Mouse (Mus musculus) CH12.LX (cell line): ENCODE results near the gene Gm49337. TPM values are rescaled to one million over a fixed set of nuclear protein-coding genes. Genes with fewer than 3 reads are reported as not detected.

Experiments
- DNase-seq: peaks from one replicate; pipeline ENCODE4 v3.0.0-alpha.2; 2013; ENCODE audit errors: extremely low read depth
- H3K27ac ChIP-seq: 2 replicates; pipeline ENCODE4 v1.5.1; 2012; ENCODE audit warnings: low read depth, mild to moderate bottlenecking, control low read depth, moderate library complexity; ENCODE audit not compliant: insufficient read depth
- H3K27me3 ChIP-seq: replicated peaks from 2 replicates; pipeline ENCODE3; 2012; ENCODE audit warnings: inconsistent platforms
- H3K36me3 ChIP-seq, 2 experiments: replicated peaks in 1 of 2; 2 replicates each; pipeline versions ENCODE3 to v1.6.1; 2012; ENCODE audit warnings: inconsistent platforms in 1 of 2, low read length in 1 of 2, mild to moderate bottlenecking in 1 of 2, mixed read lengths in 1 of 2, moderate library complexity in 1 of 2; ENCODE audit not compliant: control insufficient read depth in 1 of 2, insufficient read depth in 1 of 2
- H3K4me1 ChIP-seq, 2 experiments: 2 replicates each; pipeline ENCODE4 v1.6.1; 2012; ENCODE audit warnings: inconsistent platforms in 1 of 2, moderate library complexity in 1 of 2; ENCODE audit not compliant: insufficient read depth in 2 of 2, control insufficient read depth in 1 of 2
- H3K4me2 ChIP-seq: 2 replicates; pipeline ENCODE4 v1.6.1; 2012; ENCODE audit warnings: low read depth, mild to moderate bottlenecking, control low read depth; ENCODE audit not compliant: poor library complexity, insufficient read depth, severe bottlenecking
- H3K4me3 ChIP-seq, 3 experiments: fragments of 150-350 bp in 1 of 3; sonication (generic) in 1 of 3; replicated peaks in 1 of 3; 2 replicates each; pipeline versions ENCODE3 to v1.5.1; 2011 to 2012; ENCODE audit warnings: low read depth in 2 of 3, low read length in 2 of 3, mild to moderate bottlenecking in 2 of 3, moderate library complexity in 2 of 3, control low read depth in 1 of 3, improper control_type of control experiment in 1 of 3, inconsistent platforms in 1 of 3, mixed read lengths in 1 of 3; ENCODE audit not compliant: poor library complexity in 1 of 3
- H3K79me2 ChIP-seq: replicated peaks from 2 replicates; pipeline ENCODE4 v1.6.1; 2012; ENCODE audit warnings: mild to moderate bottlenecking, moderate library complexity; ENCODE audit not compliant: control insufficient read depth, poor library complexity, insufficient read depth, severe bottlenecking; ENCODE audit errors: extremely low read depth
- H3K9ac ChIP-seq: 2 replicates; pipeline ENCODE4 v1.6.1; 2012; ENCODE audit warnings: low read depth, mild to moderate bottlenecking, control low read depth, moderate library complexity; ENCODE audit not compliant: insufficient read depth
- H3K9me3 ChIP-seq: replicated peaks from 2 replicates; pipeline ENCODE3; 2012; ENCODE audit warnings: low read length, inconsistent platforms, mixed read lengths
- BHLHE40 ChIP-seq: IDR thresholded peaks from 2 replicates; pipeline ENCODE4 v1.6.1; 2011; ENCODE audit warnings: mild to moderate bottlenecking, low read depth, low read length, improper control_type of control experiment
- CHD2 ChIP-seq: IDR thresholded peaks from 2 replicates; pipeline ENCODE4 v1.6.1; 2011; ENCODE audit warnings: low read length, improper control_type of control experiment
- CTCF ChIP-seq, 2 experiments: IDR thresholded peaks in 1 of 2; conservative IDR thresholded peaks in 1 of 2; 2 replicates each; pipeline ENCODE4 v1.5.1; 2011 to 2012; ENCODE audit warnings: low read depth in 2 of 2, low read length in 2 of 2, improper control_type of control experiment in 1 of 2, inconsistent platforms in 1 of 2, mild to moderate bottlenecking in 1 of 2, moderate library complexity in 1 of 2
- E2F4 ChIP-seq: IDR thresholded peaks from 2 replicates; pipeline ENCODE4 v1.6.1; 2011; ENCODE audit warnings: low read depth, low read length, improper control_type of control experiment; ENCODE audit not compliant: insufficient replicate concordance
- ELF1 ChIP-seq: IDR thresholded peaks from 2 replicates; pipeline ENCODE4 v1.6.1; 2014; ENCODE audit warnings: low read depth, mild to moderate bottlenecking, inconsistent platforms, low read length, improper control_type of control experiment
- EP300 ChIP-seq: IDR thresholded peaks from 2 replicates; pipeline ENCODE4 v1.6.1; 2011; ENCODE audit warnings: low read length, improper control_type of control experiment
- GABPA ChIP-seq: IDR thresholded peaks from 2 replicates; pipeline ENCODE4 v1.6.1; 2012; ENCODE audit warnings: low read depth, low read length, improper control_type of control experiment, inconsistent platforms; ENCODE audit not compliant: insufficient replicate concordance
- MAFK ChIP-seq: IDR thresholded peaks from 2 replicates; pipeline ENCODE4 v1.6.1; 2011; ENCODE audit warnings: low read length, improper control_type of control experiment; ENCODE audit not compliant: insufficient replicate concordance
- MAZ ChIP-seq: IDR thresholded peaks from 2 replicates; pipeline ENCODE4 v1.6.1; 2012; ENCODE audit warnings: low read depth, mild to moderate bottlenecking, inconsistent platforms, low read length, improper control_type of control experiment, moderate library complexity
- MXI1 ChIP-seq: IDR thresholded peaks from 2 replicates; pipeline ENCODE4 v1.6.1; 2011; ENCODE audit warnings: mild to moderate bottlenecking, low read depth, low read length, improper control_type of control experiment
- MYC ChIP-seq: IDR thresholded peaks from 2 replicates; pipeline ENCODE4 v1.6.1; 2011; ENCODE audit warnings: low read depth, mild to moderate bottlenecking, improper control_type of control experiment, low read length
- POLR2A ChIP-seq: IDR thresholded peaks from 2 replicates; pipeline ENCODE4 v1.6.1; 2011; ENCODE audit warnings: low read depth, mild to moderate bottlenecking, improper control_type of control experiment, low read length
- RAD21 ChIP-seq: IDR thresholded peaks from 2 replicates; pipeline ENCODE4 v1.6.1; 2011; ENCODE audit warnings: low read depth, mild to moderate bottlenecking, low read length, improper control_type of control experiment, moderate library complexity
- RCOR1 ChIP-seq: conservative IDR thresholded peaks from 2 replicates; pipeline ENCODE4 v1.6.1; 2012; ENCODE audit warnings: low read depth, mild to moderate bottlenecking, inconsistent platforms, low read length, improper control_type of control experiment
- SIN3A ChIP-seq: IDR thresholded peaks from 2 replicates; pipeline ENCODE4 v1.6.1; 2012; ENCODE audit warnings: low read length, improper control_type of control experiment, inconsistent platforms
- SMC3 ChIP-seq: IDR thresholded peaks from 2 replicates; pipeline ENCODE4 v1.6.1; 2011; ENCODE audit warnings: low read depth, low read length, improper control_type of control experiment
- TBP ChIP-seq: conservative IDR thresholded peaks from 2 replicates; pipeline ENCODE4 v1.6.1; 2011; ENCODE audit warnings: low read depth, low read length, improper control_type of control experiment
- USF1 ChIP-seq: IDR thresholded peaks from 2 replicates; pipeline ENCODE4 v1.6.1; 2014; ENCODE audit warnings: low read depth, mild to moderate bottlenecking, inconsistent platforms, low read length, improper control_type of control experiment
- USF2 ChIP-seq: conservative IDR thresholded peaks from 2 replicates; pipeline ENCODE4 v1.6.1; 2011; ENCODE audit warnings: low read depth, low read length, improper control_type of control experiment
- ZC3H11A ChIP-seq: IDR thresholded peaks from 2 replicates; pipeline ENCODE4 v1.6.1; 2012; ENCODE audit warnings: low read depth, mild to moderate bottlenecking, inconsistent platforms, low read length, improper control_type of control experiment
- ZKSCAN1 ChIP-seq: IDR thresholded peaks from 2 replicates; pipeline ENCODE4 v1.6.1; 2012; ENCODE audit warnings: low read depth, inconsistent platforms, low read length, improper control_type of control experiment, borderline replicate concordance
- ZNF384 ChIP-seq: IDR thresholded peaks from 2 replicates; pipeline ENCODE4 v1.6.1; 2012; ENCODE audit warnings: low read depth, low read length, improper control_type of control experiment, inconsistent platforms
- dilution Hi-C: fragments of 300-500 bp; cut with MboI; formaldehyde crosslinking; loops from 2 replicates; pipeline ENCODE4 v1.14.3; 2020; ENCODE audit warnings: low sequenced_read_pairs; ENCODE audit not compliant: extremely low pct_unique_long_range_greater_than_20kb, extremely low pct_ligation_motif_present
- in situ Hi-C: fragments of 300-500 bp; cut with MboI; formaldehyde crosslinking; loops from 3 replicates; pipeline ENCODE4 v1.14.3; 2019; ENCODE audit warnings: low sequenced_read_pairs, low pct_ligation_motif_present, low pct_unique_long_range_greater_than_20kb, mixed read lengths
- polyA plus RNA-seq: library from polyadenylated mRNA; unstranded; fragments of >175 nt; gene quantifications from 2 replicates; pipeline ENCODE4 v1.2.1, GENCODE M21; 2012; ENCODE audit warnings: low read depth; ENCODE audit not compliant: insufficient read length
- total RNA-seq, 2 experiments: library from RNA; depleted of rRNA; stranded (reverse); fragments of 300-350 nt in 1 of 2; fragments of >200 nt in 1 of 2; gene quantifications; 2 replicates each; pipeline ENCODE4 v1.2.3; 2012 to 2014

Gene Gm49337
- total and polyA plus RNA-seq, 3 experiments, result not detected

DNA sequence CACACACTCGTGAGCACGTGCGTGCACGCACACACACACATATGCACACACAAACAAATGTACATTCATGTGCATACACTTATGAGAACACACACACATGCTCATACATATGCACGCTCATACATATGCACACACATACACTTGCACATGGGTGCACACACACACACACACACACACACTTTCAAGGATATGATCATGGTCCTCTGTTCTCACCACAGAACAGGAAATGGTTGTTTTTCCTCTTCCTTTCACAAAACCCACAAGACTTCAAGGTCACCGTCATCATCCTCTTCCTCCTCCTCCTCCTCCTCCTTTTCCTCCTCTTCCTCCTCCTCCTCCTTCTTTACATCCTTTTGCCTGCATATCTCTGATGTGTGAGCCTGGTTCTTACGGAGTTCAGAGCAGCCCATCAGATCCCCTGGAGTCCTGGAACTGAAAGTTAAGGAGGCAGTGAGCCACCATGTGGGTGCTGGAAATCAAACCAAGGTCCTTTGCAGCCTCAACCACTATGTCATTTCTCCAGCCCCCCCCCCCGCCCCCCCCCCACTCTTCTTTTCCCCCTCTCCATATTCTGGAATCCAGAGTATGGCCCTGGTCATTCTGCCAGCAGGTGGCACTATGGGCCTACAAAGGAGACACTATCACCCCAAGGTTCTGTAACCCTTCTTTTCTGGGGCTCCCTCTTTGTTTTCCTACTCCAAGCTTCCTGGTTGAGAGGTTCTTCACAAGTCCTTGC, 4.4 kb upstream of the Gm49337 start:
- H3K27me3 ChIP-seq, result no peaks in the 10 kb centered on the region
- peak; percentile 18; the same call in 1 of the 2 replicates for TF ChIP-seq ZC3H11A
- no peak for TF ChIP-seq MAFK
- TF ChIP-seq MXI1, result no peak
- TF ChIP-seq SMC3, result peak; percentile 72
- no peak for TF ChIP-seq BHLHE40
- peak; percentile 80 for TF ChIP-seq RAD21
- peak in 1 of 2 experiments; percentile 81; a peak in 2 of 4 replicates for TF ChIP-seq CTCF (conservative IDR thresholded peaks at IDR 0.05 in 1 of 2, IDR thresholded peaks at IDR 0.05 in 1 of 2; ENCODE audit: low read depth in 2 of 2, low read length in 2 of 2)
- H3K4me2 ChIP-seq, result 0 out of 2 replicates have a peak overlapping the region, but pooled peaks have one; percentile 30
- no peak overlapping the region for H3K9ac ChIP-seq
- dilution Hi-C loops (no loop called here), in situ Hi-C loops (loop anchor here (25.0 kb wide), 2 partner anchors 169 to 644 kb away; partner anchors contain the start of genes Hpdl, Mutyh and Toe1)
- H3K27ac ChIP-seq, result no peak overlapping the region
- no peaks in the 10 kb centered on the region for H3K9me3 ChIP-seq
- peaks cover 7 to 25% of the 10 kb centered on the region in 2 experiments for H3K4me1 ChIP-seq
- peaks cover 0 to 5% of the 10 kb centered on the region in 2 experiments for H3K36me3 ChIP-seq
- H3K4me3 ChIP-seq, result no peak overlapping the region
- H3K79me2 ChIP-seq, result no peaks in the 10 kb centered on the region
- no peak for DNase-seq

DNA sequence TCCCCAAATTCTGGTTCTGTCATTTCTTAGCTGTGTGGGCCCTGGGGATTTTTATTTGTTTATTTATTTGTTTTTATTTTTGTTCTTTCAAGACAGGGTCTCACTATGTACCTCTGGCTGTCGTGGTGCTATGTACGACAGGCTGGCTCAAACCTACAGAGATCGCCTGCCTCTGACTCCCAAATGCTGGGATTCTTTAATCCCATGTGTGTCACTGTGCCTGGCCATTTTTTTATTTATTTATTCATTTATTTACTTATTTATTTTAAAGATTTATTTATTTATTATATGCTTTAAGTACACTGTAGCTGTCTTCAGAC, 3.9 kb upstream of the Gm49337 start:
- no peaks in the 10 kb centered on the region for H3K27me3 ChIP-seq
- H3K27ac ChIP-seq, result no peak overlapping the region
- dilution Hi-C loops, result no loop called here
- in situ Hi-C loops, result loop anchor here (25.0 kb wide), 2 partner anchors 168 to 643 kb away; partner anchors contain the start of genes Hpdl, Mutyh and Toe1
- TF ChIP-seq EP300 (no peak), MAZ (no peak), MXI1 (no peak), TBP (no peak), ELF1 (no peak), MAFK (no peak), MYC (no peak), ZC3H11A (no peak), RCOR1 (no peak), POLR2A (no peak), USF2 (no peak), E2F4 (no peak), CHD2 (no peak), SIN3A (no peak), USF1 (no peak), ZKSCAN1 (no peak), GABPA (no peak), ZNF384 (no peak)
- H3K9ac ChIP-seq, result no peak overlapping the region
- H3K4me1 ChIP-seq, result peaks cover 7 to 25% of the 10 kb centered on the region in 2 experiments
- no peaks in the 10 kb centered on the region for H3K36me3 ChIP-seq
- no peaks in the 10 kb centered on the region for H3K79me2 ChIP-seq
- H3K9me3 ChIP-seq, result no peaks in the 10 kb centered on the region
- no peak overlapping the region for H3K4me2 ChIP-seq
- no peak for DNase-seq
- no peak overlapping the region for H3K4me3 ChIP-seq
